Mouse (Mus musculus): ENCODE data around the gene Tshz3. TPM values are rescaled to one million over a fixed set of nuclear protein-coding genes. Genes with fewer than 3 reads are reported as not detected.

Tshz3 gene
- polyA plus RNA-seq, 1 experiment from 2014 or later: 2.7 TPM

DNA sequence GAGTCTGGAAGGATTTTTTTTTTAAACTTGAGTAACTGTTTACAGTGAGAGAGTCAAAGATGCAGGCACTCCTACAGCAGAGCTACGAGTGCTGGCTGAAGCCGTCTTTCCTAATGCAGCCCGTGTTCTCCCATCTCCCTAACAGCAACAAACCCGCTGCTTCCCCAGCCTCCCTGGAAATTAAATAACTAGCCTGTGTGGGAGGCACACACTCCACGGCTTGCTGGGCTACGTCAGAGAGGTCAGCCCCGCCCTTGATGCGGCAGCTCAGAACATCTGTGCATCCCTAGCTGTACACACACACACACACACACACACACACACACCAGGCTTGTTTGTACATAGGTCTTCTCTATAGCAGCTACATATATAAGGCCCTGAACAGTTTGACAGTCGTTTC lies 22.9 kb downstream of the Tshz3 start:
- no peak for ATAC-seq (ENCODE audit: insufficient number of reproducible peaks, insufficient read depth, low FRiP score, low read depth)
- H3K4me2 ChIP-seq (ENCODE audit: low read length): no peak overlapping the region
- 55% methylated on average over 9 of the region's 9 CpGs for WGBS

GRCm38 (mm10) chr7:36736303-36737050 lies 38.6 kb downstream of the Tshz3 start:
- 81% methylated on average over 14 of the region's 14 CpGs for WGBS
- Histone ChIP-seq H3K27ac (replicated peaks in 1 of 2; ENCODE audit: control insufficient read depth in 1 of 2, insufficient read depth in 1 of 2, low read depth in 2 of 2, low read length in 2 of 2) (no peak overlapping the region), H3K9ac (ENCODE audit: low read length) (no peak overlapping the region), H3K36me3 (ENCODE audit: control insufficient read depth, insufficient read depth, low read length) (no peaks in the 10 kb centered on the region), H3K4me1 (ENCODE audit: control insufficient read depth in 2 of 2, insufficient read depth in 2 of 2, low read length in 2 of 2) (no peaks in the 10 kb centered on the region), H3K4me3 (ENCODE audit: control insufficient read depth in 1 of 2, insufficient read depth in 1 of 2, low read depth in 1 of 2, low read length in 2 of 2) (no peak overlapping the region), H3K27me3 (ENCODE audit: control insufficient read depth, insufficient read depth, low read length) (no peaks in the 10 kb centered on the region), H3K9me3 (ENCODE audit: control insufficient read depth, low read length) (no peaks in the 10 kb centered on the region), H3K4me2 (ENCODE audit: low read length) (no peak overlapping the region)
- ATAC-seq (ENCODE audit: insufficient number of reproducible peaks, insufficient read depth, low FRiP score, low read depth): no peak

More for the DNA sequence above, 22.9 kb downstream of the Tshz3 start:
- Histone ChIP-seq H3K4me1 (ENCODE audit: control insufficient read depth in 2 of 2, insufficient read depth in 2 of 2, low read length in 2 of 2) (no peaks in the 10 kb centered on the region; a peak in 1 of 4 replicates), H3K9me3 (ENCODE audit: control insufficient read depth, low read length) (no peaks in the 10 kb centered on the region), H3K36me3 (ENCODE audit: control insufficient read depth, insufficient read depth, low read length) (no peaks in the 10 kb centered on the region), H3K4me3 (ENCODE audit: control insufficient read depth in 1 of 2, insufficient read depth in 1 of 2, low read depth in 1 of 2, low read length in 2 of 2) (no peak overlapping the region), H3K27ac (replicated peaks in 1 of 2; ENCODE audit: control insufficient read depth in 1 of 2, insufficient read depth in 1 of 2, low read depth in 2 of 2, low read length in 2 of 2) (no peak overlapping the region), H3K9ac (ENCODE audit: low read length) (no peak overlapping the region), H3K27me3 (ENCODE audit: control insufficient read depth, insufficient read depth, low read length) (no peaks in the 10 kb centered on the region)

GRCm38 (mm10) chr7:36751480-36751879 lies 53.6 kb downstream of the Tshz3 start:
- no peaks in the 10 kb centered on the region; a peak in 1 of 4 replicates for H3K4me1 ChIP-seq (ENCODE audit: control insufficient read depth in 2 of 2, insufficient read depth in 2 of 2, low read length in 2 of 2)
- no peaks in the 10 kb centered on the region for H3K27me3 ChIP-seq (ENCODE audit: control insufficient read depth, insufficient read depth, low read length)
- H3K4me3 ChIP-seq (ENCODE audit: control insufficient read depth in 1 of 2, insufficient read depth in 1 of 2, low read depth in 1 of 2, low read length in 2 of 2): no peak overlapping the region
- H3K36me3 ChIP-seq (ENCODE audit: control insufficient read depth, insufficient read depth, low read length): no peaks in the 10 kb centered on the region
- WGBS: 86% methylated on average over 2 of the region's 2 CpGs
- no peak overlapping the region for H3K9ac ChIP-seq (ENCODE audit: low read length)
- no peak; the same call in 1 of the 2 replicates for ATAC-seq (ENCODE audit: insufficient number of reproducible peaks, insufficient read depth, low FRiP score, low read depth)
- H3K4me2 ChIP-seq (ENCODE audit: low read length): no peak overlapping the region
- no peak overlapping the region for H3K27ac ChIP-seq (replicated peaks in 1 of 2; ENCODE audit: control insufficient read depth in 1 of 2, insufficient read depth in 1 of 2, low read depth in 2 of 2, low read length in 2 of 2)
- no peaks in the 10 kb centered on the region for H3K9me3 ChIP-seq (ENCODE audit: control insufficient read depth, low read length)

DNA sequence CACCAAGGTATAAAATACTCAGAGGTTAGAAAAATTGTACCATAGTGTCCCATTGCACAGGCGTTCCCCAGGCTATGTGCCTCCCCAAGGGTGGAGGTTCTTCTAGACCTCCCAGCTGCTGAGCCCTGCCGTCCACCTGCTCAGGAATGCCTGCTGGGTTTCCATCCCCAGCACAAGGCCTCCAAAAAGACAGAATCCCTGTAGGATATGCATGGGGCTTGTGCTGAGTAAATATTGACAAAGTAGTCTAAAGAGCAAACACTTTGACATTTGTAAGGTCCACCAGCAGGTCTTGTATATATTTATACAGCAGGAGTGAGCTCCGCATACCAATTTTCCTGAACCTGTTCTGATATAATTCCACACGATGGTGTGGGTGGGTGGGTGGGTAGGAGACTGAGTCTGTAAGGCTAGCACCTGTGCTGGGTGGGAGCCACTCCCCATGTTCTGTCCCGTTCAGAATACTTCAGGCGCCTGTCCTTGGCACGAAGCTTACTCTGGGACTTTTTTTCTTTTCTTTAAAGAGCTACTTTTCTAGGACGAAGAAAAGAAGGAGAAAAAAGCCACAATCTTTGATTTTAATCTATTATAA lies 69.7 kb downstream of the Tshz3 start:
- Histone ChIP-seq H3K9ac (ENCODE audit: low read length) (no peak overlapping the region), H3K27me3 (ENCODE audit: control insufficient read depth, insufficient read depth, low read length) (no peaks in the 10 kb centered on the region), H3K36me3 (ENCODE audit: control insufficient read depth, insufficient read depth, low read length) (peaks cover 3% of the 10 kb centered on the region; the same call in 1 of the 2 replicates), H3K4me1 (ENCODE audit: control insufficient read depth in 2 of 2, insufficient read depth in 2 of 2, low read length in 2 of 2) (no peaks in the 10 kb centered on the region), H3K9me3 (ENCODE audit: control insufficient read depth, low read length) (no peaks in the 10 kb centered on the region), H3K4me2 (ENCODE audit: low read length) (no peak overlapping the region), H3K4me3 (ENCODE audit: control insufficient read depth in 1 of 2, insufficient read depth in 1 of 2, low read depth in 1 of 2, low read length in 2 of 2) (no peak overlapping the region), H3K27ac (replicated peaks in 1 of 2; ENCODE audit: control insufficient read depth in 1 of 2, insufficient read depth in 1 of 2, low read depth in 2 of 2, low read length in 2 of 2) (no peak overlapping the region)
- no peak for ATAC-seq (ENCODE audit: insufficient number of reproducible peaks, insufficient read depth, low FRiP score, low read depth)
- WGBS: 76% methylated on average over 8 of the region's 8 CpGs

DNA sequence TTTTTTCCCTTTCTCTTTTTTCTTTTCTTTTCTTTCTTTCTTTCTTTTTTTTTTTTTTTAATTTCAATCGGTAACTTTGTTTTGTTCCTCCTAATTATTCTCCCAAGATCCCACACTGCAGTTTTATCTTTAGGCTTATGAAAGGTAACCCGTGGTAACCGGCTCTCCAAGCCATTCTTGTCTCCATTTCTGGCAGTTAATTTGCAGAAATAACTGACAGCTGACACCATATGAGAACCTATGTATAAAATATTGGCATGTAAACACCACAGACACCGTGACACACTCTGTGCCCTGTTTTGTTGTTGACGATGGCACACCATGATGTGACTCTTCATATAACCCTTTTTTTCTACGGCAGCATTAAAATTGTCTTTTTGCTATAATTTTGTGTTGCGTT lies 75.2 kb downstream of the Tshz3 start:
- Histone ChIP-seq H3K4me1 (ENCODE audit: control insufficient read depth in 2 of 2, insufficient read depth in 2 of 2, low read length in 2 of 2) (no peaks in the 10 kb centered on the region), H3K4me3 (ENCODE audit: control insufficient read depth in 1 of 2, insufficient read depth in 1 of 2, low read depth in 1 of 2, low read length in 2 of 2) (no peak overlapping the region), H3K4me2 (ENCODE audit: low read length) (no peak overlapping the region), H3K27ac (replicated peaks in 1 of 2; ENCODE audit: control insufficient read depth in 1 of 2, insufficient read depth in 1 of 2, low read depth in 2 of 2, low read length in 2 of 2) (no peak overlapping the region), H3K27me3 (ENCODE audit: control insufficient read depth, insufficient read depth, low read length) (no peaks in the 10 kb centered on the region), H3K9ac (ENCODE audit: low read length) (no peak overlapping the region), H3K9me3 (ENCODE audit: control insufficient read depth, low read length) (no peaks in the 10 kb centered on the region), H3K36me3 (ENCODE audit: control insufficient read depth, insufficient read depth, low read length) (peaks cover 3% of the 10 kb centered on the region; the same call in 1 of the 2 replicates)
- ATAC-seq (ENCODE audit: insufficient number of reproducible peaks, insufficient read depth, low FRiP score, low read depth): no peak
- WGBS: 78% methylated on average over 7 of the region's 7 CpGs

- no peak for ATAC-seq (ENCODE audit: insufficient number of reproducible peaks, insufficient read depth, low FRiP score, low read depth)
- Histone ChIP-seq H3K4me2 (ENCODE audit: low read length) (no peak overlapping the region), H3K27ac (replicated peaks in 1 of 2; ENCODE audit: control insufficient read depth in 1 of 2, insufficient read depth in 1 of 2, low read depth in 2 of 2, low read length in 2 of 2) (no peak overlapping the region), H3K9me3 (ENCODE audit: control insufficient read depth, low read length) (0 out of 2 replicates have a peak, but pooled peaks cover 3% of the 10 kb centered on the region), H3K4me3 (ENCODE audit: control insufficient read depth in 1 of 2, insufficient read depth in 1 of 2, low read depth in 1 of 2, low read length in 2 of 2) (no peak overlapping the region), H3K27me3 (ENCODE audit: control insufficient read depth, insufficient read depth, low read length) (no peaks in the 10 kb centered on the region), H3K9ac (ENCODE audit: low read length) (no peak overlapping the region), H3K4me1 (ENCODE audit: control insufficient read depth in 2 of 2, insufficient read depth in 2 of 2, low read length in 2 of 2) (no peaks in the 10 kb centered on the region), H3K36me3 (ENCODE audit: control insufficient read depth, insufficient read depth, low read length) (no peaks in the 10 kb centered on the region)
- WGBS: 75% methylated on average over 4 of the region's 4 CpGs
These were observed 79.0 kb downstream of the Tshz3 start for GRCm38 (mm10) chr7:36776956-36777355.

GRCm38 (mm10) chr7:36778456-36778855 lies 80.5 kb downstream of the Tshz3 start:
- no peaks in the 10 kb centered on the region for H3K36me3 ChIP-seq (ENCODE audit: control insufficient read depth, insufficient read depth, low read length)
- H3K4me1 ChIP-seq (ENCODE audit: control insufficient read depth in 2 of 2, insufficient read depth in 2 of 2, low read length in 2 of 2): no peaks in the 10 kb centered on the region
- no peak overlapping the region for H3K27ac ChIP-seq (replicated peaks in 1 of 2; ENCODE audit: control insufficient read depth in 1 of 2, insufficient read depth in 1 of 2, low read depth in 2 of 2, low read length in 2 of 2)
- no peak for ATAC-seq (ENCODE audit: insufficient number of reproducible peaks, insufficient read depth, low FRiP score, low read depth)
- no peak overlapping the region for H3K4me3 ChIP-seq (ENCODE audit: control insufficient read depth in 1 of 2, insufficient read depth in 1 of 2, low read depth in 1 of 2, low read length in 2 of 2)
- no peaks in the 10 kb centered on the region for H3K27me3 ChIP-seq (ENCODE audit: control insufficient read depth, insufficient read depth, low read length)
- WGBS: 85% methylated on average over 11 of the region's 11 CpGs
- H3K9ac ChIP-seq (ENCODE audit: low read length): no peak overlapping the region
- H3K9me3 ChIP-seq (ENCODE audit: control insufficient read depth, low read length): 0 out of 2 replicates have a peak, but pooled peaks cover 3% of the 10 kb centered on the region
- H3K4me2 ChIP-seq (ENCODE audit: low read length): no peak overlapping the region

Data from heart, embryonic 14.5 days (tissue).